Mouse (Mus musculus) kidney, postnatal 0 days (tissue): ENCODE measurements around the gene Slc4a8. TPM values are rescaled to one million over a fixed set of nuclear protein-coding genes. Genes with fewer than 3 reads are reported as not detected.
A peak's percentile ranks its signal among the peaks of the same experiment; 100 is the strongest.

Experiments used
- ATAC-seq: fragments of 200-750 bp; cut with Nextera tagmentation; replicated peaks from 2 replicates; pipeline ENCODE4 v1.8.0; 2017; ENCODE audit warnings: low read depth, moderate number of reproducible peaks, moderate TSS enrichment, moderate library complexity; ENCODE audit not compliant: low FRiP score
- DNase-seq: peaks from one replicate; pipeline ENCODE4 v3.0.0-alpha.2; 2016; ENCODE audit warnings: low spot score
- H3K27ac ChIP-seq: fragments of 300-500 bp; sonication (generic); 2 replicates; pipeline ENCODE4 v1.5.1; 2014; ENCODE audit warnings: mild to moderate bottlenecking
- H3K27me3 ChIP-seq: fragments of 300-500 bp; sonication (generic); 2 replicates; pipeline ENCODE4 v1.6.1; 2014; ENCODE audit warnings: low read length, mixed read lengths; ENCODE audit not compliant: insufficient read depth
- H3K36me3 ChIP-seq: fragments of 300-500 bp; sonication (generic); 2 replicates; pipeline ENCODE4 v1.6.1; 2014; ENCODE audit warnings: low read length, mixed read lengths; ENCODE audit not compliant: insufficient read depth
- H3K4me1 ChIP-seq: fragments of 300-500 bp; sonication (generic); replicated peaks from 2 replicates; pipeline ENCODE4 v1.6.1; 2014; ENCODE audit warnings: antibody characterized with exemption, low read length, mixed read lengths; ENCODE audit not compliant: insufficient read depth
- H3K4me2 ChIP-seq: fragments of 300-500 bp; sonication (generic); 2 replicates; pipeline ENCODE4 v1.6.1; 2014; ENCODE audit warnings: mild to moderate bottlenecking, low read length, moderate library complexity, mixed read lengths
- H3K4me3 ChIP-seq: fragments of 300-500 bp; sonication (generic); replicated peaks from 2 replicates; pipeline ENCODE4 v1.5.1; 2014; ENCODE audit warnings: low read depth, low read length
- H3K9ac ChIP-seq: fragments of 300-500 bp; sonication (generic); 2 replicates; pipeline ENCODE4 v1.6.1; 2014; ENCODE audit warnings: low read depth, low read length
- H3K9me3 ChIP-seq: fragments of 300-500 bp; sonication (generic); replicated peaks from 2 replicates; pipeline ENCODE4 v1.6.1; 2016; ENCODE audit warnings: low read length, inconsistent platforms, mixed read lengths
- CTCF ChIP-seq: IDR thresholded peaks from 2 replicates; pipeline ENCODE4 v1.5.1; 2016; ENCODE audit warnings: antibody characterized with exemption, low read depth, mild to moderate bottlenecking, moderate library complexity
- WGBS: fragments of 180-500 bp; shearing (Covaris S2); extraction: QIAGEN DNeasy Blood & Tissue Kit; methylation state at CpG from one replicate; pipeline ENCODE4 v1.1.7; 2014; 5-methylcytosine and 5-hydroxymethylcytosine counted together
- polyA plus RNA-seq: library from polyadenylated mRNA; unstranded; fragments of >200 nt; fragmentation: Nextera tagmentation; extraction: Ambion mirVana; gene quantifications from 2 replicates; pipeline ENCODE4 v1.2.1, GENCODE M21; 2015

The Slc4a8 gene
- polyA plus RNA-seq, 1 experiment from 2014 or later: 7.5 TPM

DNA sequence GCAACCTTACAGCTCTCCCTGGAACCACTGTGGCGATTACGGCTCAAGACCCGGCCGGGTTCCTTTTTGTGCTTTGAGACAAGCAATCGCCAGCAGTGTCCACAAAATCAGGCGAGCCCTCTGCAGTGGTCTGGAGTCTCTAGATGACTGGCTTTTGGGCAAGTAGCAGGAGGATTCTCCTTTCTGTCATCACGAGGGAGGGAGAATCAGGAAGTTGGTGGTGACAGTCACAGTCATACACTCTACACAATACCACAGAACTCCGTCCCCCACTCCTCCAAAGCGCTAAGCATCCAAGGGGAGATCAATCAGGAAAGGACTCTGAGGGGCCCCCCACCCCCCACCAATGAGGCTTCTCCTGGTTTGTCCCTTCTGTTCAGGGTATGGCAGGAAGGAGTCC, 33.0 kb upstream of the Slc4a8 start:
- H3K4me3 ChIP-seq: peak overlapping the region; percentile 27
- no peak overlapping the region for H3K9ac ChIP-seq
- no peak for TF ChIP-seq CTCF
- no peaks in the 10 kb centered on the region for H3K9me3 ChIP-seq
- DNase-seq: no peak
- ATAC-seq: no peak
- no peak overlapping the region for H3K27ac ChIP-seq
- H3K27me3 ChIP-seq: peaks cover 41% of the 10 kb centered on the region
- H3K4me2 ChIP-seq: peak overlapping the region; percentile 61
- 37% methylated on average over 9 of the region's 9 CpGs for WGBS
- H3K4me1 ChIP-seq: peaks cover 12% of the 10 kb centered on the region; the same call in 1 of the 2 replicates
- H3K36me3 ChIP-seq: no peaks in the 10 kb centered on the region

GRCm38 (mm10) chr15:100729281-100729985, 32.1 kb upstream of the Slc4a8 start, which contains the start of gene Galnt6:
Gene Galnt6, minus strand, starts transcription at chr15:100729376.
- Histone ChIP-seq H3K36me3 (no peaks in the 10 kb centered on the region), H3K27ac (no peak within 1 kb of the TSS), H3K4me3 (peak within 1 kb of the TSS; percentile 27), H3K27me3 (peaks cover 41% of the 10 kb centered on the region), H3K9ac (0 out of 2 replicates have a peak within 1 kb of the TSS, but pooled peaks have one; percentile 46), H3K4me2 (peak within 1 kb of the TSS; percentile 61), H3K4me1 (peaks cover 12% of the 10 kb centered on the region; the same call in 1 of the 2 replicates), H3K9me3 (no peaks in the 10 kb centered on the region)
- 0 out of 2 replicates have a peak, but pooled peaks have one; percentile 51 for ATAC-seq
- 7% methylated on average over 54 of the region's 57 CpGs for WGBS
- DNase-seq: no peak
- TF ChIP-seq CTCF: no peak

DNA sequence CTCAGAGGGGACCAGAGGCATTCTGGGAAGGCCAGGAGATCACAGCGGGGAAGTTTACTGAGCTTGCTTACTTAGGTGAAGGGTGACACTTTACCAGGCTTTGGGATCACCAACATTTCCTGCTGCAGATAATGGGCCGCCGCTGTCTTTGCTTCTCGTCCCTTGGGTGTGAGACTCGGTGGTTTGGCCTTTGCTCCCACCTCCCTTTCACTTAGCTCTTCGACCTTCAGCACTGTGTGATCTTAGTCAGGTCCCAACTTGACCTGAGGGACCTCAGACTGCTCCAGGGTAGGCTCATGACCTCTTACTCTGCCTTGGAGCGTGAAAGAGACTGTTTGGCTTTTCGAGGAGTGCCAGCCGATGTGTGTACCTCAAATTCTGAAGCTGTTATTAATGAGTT, 30.5 kb upstream of the Slc4a8 start:
- 64% methylated on average over 9 of the region's 9 CpGs for WGBS
- H3K4me1 ChIP-seq: peaks cover 12% of the 10 kb centered on the region; the same call in 1 of the 2 replicates
- H3K27ac ChIP-seq: no peak overlapping the region
- H3K9me3 ChIP-seq: no peaks in the 10 kb centered on the region
- H3K9ac ChIP-seq: no peak overlapping the region
- TF ChIP-seq CTCF: no peak
- H3K4me3 ChIP-seq: no peak overlapping the region
- peaks cover 36% of the 10 kb centered on the region for H3K27me3 ChIP-seq
- no peak for DNase-seq
- H3K4me2 ChIP-seq: no peak overlapping the region
- ATAC-seq: no peak
- no peaks in the 10 kb centered on the region for H3K36me3 ChIP-seq

GRCm38 (mm10) chr15:100732580-100732979, 29.0 kb upstream of the Slc4a8 start:
- Histone ChIP-seq H3K9me3 (no peaks in the 10 kb centered on the region), H3K27ac (no peak overlapping the region), H3K4me1 (peaks cover 12% of the 10 kb centered on the region; the same call in 1 of the 2 replicates), H3K4me3 (no peak overlapping the region), H3K27me3 (peaks cover 30% of the 10 kb centered on the region), H3K9ac (no peak overlapping the region), H3K4me2 (no peak overlapping the region), H3K36me3 (no peaks in the 10 kb centered on the region)
- 0 out of 2 replicates have a peak, but pooled peaks have one; percentile 43 for ATAC-seq
- DNase-seq: peak; percentile 60
- TF ChIP-seq CTCF: no peak
- 14% methylated on average over 5 of the region's 5 CpGs for WGBS

DNA sequence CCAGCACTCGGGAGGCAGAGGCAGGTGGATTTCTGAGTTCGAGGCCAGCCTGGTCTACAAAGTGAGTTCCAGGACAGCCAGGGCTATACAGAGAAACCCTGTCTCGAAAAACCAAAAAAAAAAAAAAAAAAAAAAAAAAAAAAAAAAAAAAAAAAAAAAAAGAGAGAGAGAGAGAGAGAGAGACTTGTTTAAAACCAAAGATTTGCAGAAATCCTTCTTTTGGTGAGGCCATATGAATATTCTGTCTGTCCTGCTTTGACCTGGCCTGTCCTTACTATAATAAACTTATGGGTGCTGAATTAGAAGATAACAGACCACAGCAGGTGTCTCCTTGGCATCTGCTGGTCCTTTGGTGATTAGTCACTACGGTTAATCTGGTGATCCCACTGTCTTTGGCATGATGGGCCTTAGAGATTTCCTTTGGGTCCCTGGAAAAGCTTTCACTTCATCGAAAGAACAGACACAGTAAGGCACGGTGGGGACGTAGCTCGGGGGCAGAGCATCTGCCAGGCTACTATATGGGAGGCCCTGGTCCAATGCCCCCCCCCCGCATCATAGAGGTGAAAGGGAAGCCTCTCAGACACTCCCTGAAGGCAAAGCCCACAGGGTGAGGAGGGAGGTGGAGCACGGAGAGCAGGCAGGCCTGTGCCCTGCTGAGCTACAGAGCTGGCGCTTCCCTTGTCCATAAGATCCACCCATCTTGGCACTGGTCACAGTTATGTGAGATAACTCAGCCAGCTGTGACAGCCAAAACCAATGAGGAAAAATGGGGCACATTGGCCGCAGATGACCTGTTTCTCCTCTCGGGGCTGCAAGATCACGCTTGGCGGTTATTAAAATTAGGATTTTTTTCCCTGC, 26.2 kb upstream of the Slc4a8 start:
- H3K27ac ChIP-seq: no peak overlapping the region
- H3K4me3 ChIP-seq: no peak overlapping the region
- DNase-seq (no peak), ATAC-seq (no peak)
- no peak overlapping the region for H3K4me2 ChIP-seq
- no peak overlapping the region for H3K9ac ChIP-seq
- peaks cover 4% of the 10 kb centered on the region; the same call in 1 of the 2 replicates for H3K27me3 ChIP-seq
- H3K9me3 ChIP-seq: no peaks in the 10 kb centered on the region
- no peak for TF ChIP-seq CTCF
- WGBS: 88% methylated on average over 14 of the region's 15 CpGs
- H3K4me1 ChIP-seq: no peaks in the 10 kb centered on the region
- no peaks in the 10 kb centered on the region for H3K36me3 ChIP-seq

DNA sequence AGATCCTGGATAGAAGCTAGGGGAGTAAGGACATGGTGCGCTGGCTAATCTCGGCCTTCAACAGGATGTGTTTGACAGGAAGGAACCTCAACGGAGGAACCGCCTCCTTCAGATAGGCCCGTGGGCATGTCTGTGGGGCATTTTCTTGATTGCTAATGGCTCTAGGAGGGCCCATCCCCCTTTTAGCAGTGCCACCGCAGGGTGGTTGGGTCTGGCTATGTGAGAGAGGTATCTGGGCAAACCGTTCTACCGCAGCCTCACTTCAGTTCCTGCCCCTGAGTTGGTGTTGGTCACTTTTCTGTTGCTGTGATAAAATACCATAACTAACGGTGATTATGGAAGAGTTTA, 25.6 kb upstream of the Slc4a8 start:
- WGBS: 82% methylated on average over 9 of the region's 9 CpGs
- Histone ChIP-seq H3K9ac (no peak overlapping the region), H3K27me3 (no peaks in the 10 kb centered on the region), H3K4me3 (no peak overlapping the region), H3K36me3 (no peaks in the 10 kb centered on the region), H3K4me2 (no peak overlapping the region), H3K27ac (no peak overlapping the region), H3K4me1 (no peaks in the 10 kb centered on the region), H3K9me3 (no peaks in the 10 kb centered on the region)
- DNase-seq (no peak), ATAC-seq (no peak)
- TF ChIP-seq CTCF: no peak
